Mouse (Mus musculus): ENCODE measurements at regions not wholly inside any gene's neighbourhood (a gene's known extent, or its start where the extent isn't known, plus 50 kb on each side); places are given as distances from the start of the nearest gene placed in this dataset.
A peak's percentile ranks its signal among the peaks of the same experiment; 100 is the strongest.
"Not testable (repeated sequence)": the region's sequence is repeated elsewhere in the genome, so short reads cannot be mapped to it uniquely, and the experiment has no call there.

- no peak overlapping the region for H3K4me2 ChIP-seq (ENCODE audit: low read depth, low read length)
- WGBS = 84% methylated on average over 6 of the region's 6 CpGs
- H3K9me3 ChIP-seq (ENCODE audit: control insufficient read depth, low read length) = 0 out of 2 replicates have a peak, but pooled peaks cover under 1% of the 10 kb centered on the region
- H3K27me3 ChIP-seq (ENCODE audit: control insufficient read depth, insufficient read depth, low read depth, low read length) = no peaks in the 10 kb centered on the region
- ATAC-seq (ENCODE audit: low read depth) = no peak
- H3K27ac ChIP-seq (ENCODE audit: low read length) = no peak overlapping the region
- H3K4me1 ChIP-seq (replicated peaks; ENCODE audit: control insufficient read depth, insufficient read depth, low read length) = no peaks in the 10 kb centered on the region
- no peak overlapping the region for H3K9ac ChIP-seq (ENCODE audit: low read length)
- H3K36me3 ChIP-seq (ENCODE audit: control insufficient read depth, insufficient read depth, low read length) = no peaks in the 10 kb centered on the region
- H3K4me3 ChIP-seq (ENCODE audit: low read length) = no peak overlapping the region
Observed at GRCm38 (mm10) chr1:42567640-42568039, 127.9 kb upstream of the Pou3f3 start.

GRCm38 (mm10) chr1:42585191-42585590 lies 110.4 kb upstream of the Pou3f3 start:
- no peak overlapping the region for H3K4me2 ChIP-seq (ENCODE audit: low read depth, low read length)
- no peak overlapping the region for H3K27ac ChIP-seq (ENCODE audit: low read length)
- H3K4me3 ChIP-seq (ENCODE audit: low read length) = no peak overlapping the region
- no peak overlapping the region for H3K9ac ChIP-seq (ENCODE audit: low read length)
- no peaks in the 10 kb centered on the region for H3K36me3 ChIP-seq (ENCODE audit: control insufficient read depth, insufficient read depth, low read length)
- no peaks in the 10 kb centered on the region for H3K9me3 ChIP-seq (ENCODE audit: control insufficient read depth, low read length)
- no peaks in the 10 kb centered on the region for H3K4me1 ChIP-seq (replicated peaks; ENCODE audit: control insufficient read depth, insufficient read depth, low read length)
- no peak for ATAC-seq (ENCODE audit: low read depth)
- 82% methylated on average over 3 of the region's 3 CpGs for WGBS
- H3K27me3 ChIP-seq (ENCODE audit: control insufficient read depth, insufficient read depth, low read depth, low read length) = no peaks in the 10 kb centered on the region

- H3K36me3 ChIP-seq (ENCODE audit: control insufficient read depth, insufficient read depth, low read length) = no peaks in the 10 kb centered on the region
- no peaks in the 10 kb centered on the region for H3K4me1 ChIP-seq (replicated peaks; ENCODE audit: control insufficient read depth, insufficient read depth, low read length)
- ATAC-seq (ENCODE audit: low read depth) = no peak
- no peaks in the 10 kb centered on the region for H3K9me3 ChIP-seq (ENCODE audit: control insufficient read depth, low read length)
- no peak overlapping the region for H3K4me3 ChIP-seq (ENCODE audit: low read length)
- H3K27ac ChIP-seq (ENCODE audit: low read length) = no peak overlapping the region
- no peaks in the 10 kb centered on the region for H3K27me3 ChIP-seq (ENCODE audit: control insufficient read depth, insufficient read depth, low read depth, low read length)
- no peak overlapping the region for H3K4me2 ChIP-seq (ENCODE audit: low read depth, low read length)
- WGBS = 24% methylated on average over 10 of the region's 10 CpGs
- no peak overlapping the region for H3K9ac ChIP-seq (ENCODE audit: low read length)
Observed at GRCm38 (mm10) chr1:42588499-42588898, 107.1 kb upstream of the Pou3f3 start.

- Histone ChIP-seq H3K4me2 (ENCODE audit: low read depth, low read length) (no peak overlapping the region), H3K36me3 (ENCODE audit: control insufficient read depth, insufficient read depth, low read length) (no peaks in the 10 kb centered on the region), H3K27ac (ENCODE audit: low read length) (no peak overlapping the region), H3K9ac (ENCODE audit: low read length) (no peak overlapping the region), H3K27me3 (ENCODE audit: control insufficient read depth, insufficient read depth, low read depth, low read length) (no peaks in the 10 kb centered on the region), H3K9me3 (ENCODE audit: control insufficient read depth, low read length) (no peaks in the 10 kb centered on the region), H3K4me1 (replicated peaks; ENCODE audit: control insufficient read depth, insufficient read depth, low read length) (no peaks in the 10 kb centered on the region), H3K4me3 (ENCODE audit: low read length) (no peak overlapping the region)
- ATAC-seq (ENCODE audit: low read depth) = peak; percentile 59; the same call in 1 of the 2 replicates
- WGBS = 22% methylated on average over 7 of the region's 7 CpGs
Observed at GRCm38 (mm10) chr1:42589442-42589841, 106.1 kb upstream of the Pou3f3 start.

- H3K9me3 ChIP-seq (ENCODE audit: control insufficient read depth, low read length) = no peaks in the 10 kb centered on the region
- no peaks in the 10 kb centered on the region for H3K36me3 ChIP-seq (ENCODE audit: control insufficient read depth, insufficient read depth, low read length)
- no peak overlapping the region for H3K4me3 ChIP-seq (ENCODE audit: low read length)
- no peaks in the 10 kb centered on the region for H3K27me3 ChIP-seq (ENCODE audit: control insufficient read depth, insufficient read depth, low read depth, low read length)
- no peak overlapping the region for H3K27ac ChIP-seq (ENCODE audit: low read length)
- no peak overlapping the region for H3K9ac ChIP-seq (ENCODE audit: low read length)
- H3K4me2 ChIP-seq (ENCODE audit: low read depth, low read length) = no peak overlapping the region
- no peaks in the 10 kb centered on the region for H3K4me1 ChIP-seq (replicated peaks; ENCODE audit: control insufficient read depth, insufficient read depth, low read length)
- no peak for ATAC-seq (ENCODE audit: low read depth)
- 44% methylated on average over 1 of the region's 1 CpGs for WGBS
Observed at GRCm38 (mm10) chr1:42591855-42592254, 103.7 kb upstream of the Pou3f3 start.

- H3K4me1 ChIP-seq (replicated peaks; ENCODE audit: control insufficient read depth, insufficient read depth, low read length) = no peaks in the 10 kb centered on the region
- H3K4me3 ChIP-seq (ENCODE audit: low read length) = no peak overlapping the region
- ATAC-seq (ENCODE audit: low read depth) = no peak
- H3K9me3 ChIP-seq (ENCODE audit: control insufficient read depth, low read length) = no peaks in the 10 kb centered on the region
- H3K36me3 ChIP-seq (ENCODE audit: control insufficient read depth, insufficient read depth, low read length) = no peaks in the 10 kb centered on the region
- no peak overlapping the region for H3K9ac ChIP-seq (ENCODE audit: low read length)
- H3K27me3 ChIP-seq (ENCODE audit: control insufficient read depth, insufficient read depth, low read depth, low read length) = no peaks in the 10 kb centered on the region
- H3K4me2 ChIP-seq (ENCODE audit: low read depth, low read length) = no peak overlapping the region
- H3K27ac ChIP-seq (ENCODE audit: low read length) = no peak overlapping the region
- 75% methylated on average over 4 of the region's 4 CpGs for WGBS
Observed at GRCm38 (mm10) chr1:42597065-42597464, 98.5 kb upstream of the Pou3f3 start.

GRCm38 (mm10) chr1:42599238-42599637 lies 96.3 kb upstream of the Pou3f3 start:
- ATAC-seq (ENCODE audit: low read depth) = no peak

GRCm38 (mm10) chr1:42606251-42606650 lies 89.3 kb upstream of the Pou3f3 start:
- peaks cover 5% of the 10 kb centered on the region; the same call in 1 of the 2 replicates for H3K4me1 ChIP-seq (replicated peaks; ENCODE audit: control insufficient read depth, insufficient read depth, low read length)
- peak overlapping the region; percentile 54; the same call in 1 of the 2 replicates for H3K27ac ChIP-seq (ENCODE audit: low read length)
- ATAC-seq (ENCODE audit: low read depth) = peak; percentile 89
- no peaks in the 10 kb centered on the region for H3K27me3 ChIP-seq (ENCODE audit: control insufficient read depth, insufficient read depth, low read depth, low read length)
- no peaks in the 10 kb centered on the region for H3K36me3 ChIP-seq (ENCODE audit: control insufficient read depth, insufficient read depth, low read length)
- WGBS = 58% methylated on average over 7 of the region's 7 CpGs
- H3K9me3 ChIP-seq (ENCODE audit: control insufficient read depth, low read length) = no peaks in the 10 kb centered on the region
- no peak overlapping the region for H3K9ac ChIP-seq (ENCODE audit: low read length)
- no peak overlapping the region for H3K4me2 ChIP-seq (ENCODE audit: low read depth, low read length)
- H3K4me3 ChIP-seq (ENCODE audit: low read length) = no peak overlapping the region

More at GRCm38 (mm10) chr1:42599238-42599637, 96.3 kb upstream of the Pou3f3 start:
- Histone ChIP-seq H3K9ac (ENCODE audit: low read length) (no peak overlapping the region), H3K4me1 (replicated peaks; ENCODE audit: control insufficient read depth, insufficient read depth, low read length) (no peaks in the 10 kb centered on the region), H3K27me3 (ENCODE audit: control insufficient read depth, insufficient read depth, low read depth, low read length) (no peaks in the 10 kb centered on the region), H3K4me2 (ENCODE audit: low read depth, low read length) (no peak overlapping the region), H3K36me3 (ENCODE audit: control insufficient read depth, insufficient read depth, low read length) (no peaks in the 10 kb centered on the region), H3K4me3 (ENCODE audit: low read length) (no peak overlapping the region), H3K27ac (ENCODE audit: low read length) (no peak overlapping the region), H3K9me3 (ENCODE audit: control insufficient read depth, low read length) (no peaks in the 10 kb centered on the region)
- 67% methylated on average over 6 of the region's 6 CpGs for WGBS

- H3K4me3 ChIP-seq (ENCODE audit: low read length); H3K27ac ChIP-seq (ENCODE audit: low read length); H3K9ac ChIP-seq (ENCODE audit: low read length); H3K4me1 ChIP-seq (replicated peaks; ENCODE audit: control insufficient read depth, insufficient read depth, low read length); H3K27me3 ChIP-seq (ENCODE audit: control insufficient read depth, insufficient read depth, low read depth, low read length); H3K36me3 ChIP-seq (ENCODE audit: control insufficient read depth, insufficient read depth, low read length); H3K4me2 ChIP-seq (ENCODE audit: low read depth, low read length); H3K9me3 ChIP-seq (ENCODE audit: control insufficient read depth, low read length): not testable (repeated sequence)
- peak; percentile 18; the same call in 1 of the 2 replicates for ATAC-seq (ENCODE audit: low read depth)
- WGBS = 68% methylated on average over 4 of the region's 4 CpGs
Observed at GRCm38 (mm10) chr1:42607466-42608043, 88.0 kb upstream of the Pou3f3 start.

- no peak overlapping the region for H3K27ac ChIP-seq (ENCODE audit: low read length)
- no peak overlapping the region for H3K4me3 ChIP-seq (ENCODE audit: low read length)
- no peaks in the 10 kb centered on the region for H3K9me3 ChIP-seq (ENCODE audit: control insufficient read depth, low read length)
- 63% methylated on average over 6 of the region's 6 CpGs for WGBS
- H3K27me3 ChIP-seq (ENCODE audit: control insufficient read depth, insufficient read depth, low read depth, low read length) = no peaks in the 10 kb centered on the region
- no peak overlapping the region for H3K9ac ChIP-seq (ENCODE audit: low read length)
- no peaks in the 10 kb centered on the region for H3K4me1 ChIP-seq (replicated peaks; ENCODE audit: control insufficient read depth, insufficient read depth, low read length)
- H3K36me3 ChIP-seq (ENCODE audit: control insufficient read depth, insufficient read depth, low read length) = no peaks in the 10 kb centered on the region
- ATAC-seq (ENCODE audit: low read depth) = no peak
- no peak overlapping the region for H3K4me2 ChIP-seq (ENCODE audit: low read depth, low read length)
Observed at GRCm38 (mm10) chr1:42623766-42624165, 71.8 kb upstream of the Pou3f3 start.
